Mouse (Mus musculus): ENCODE results near the gene Cyp4f18. TPM values are rescaled to one million over a fixed set of nuclear protein-coding genes. Genes with fewer than 3 reads are reported as not detected.

Gene Cyp4f18
- 100 to 1,000 TPM; 240 to 283 TPM for total RNA-seq (2023)

DNA sequence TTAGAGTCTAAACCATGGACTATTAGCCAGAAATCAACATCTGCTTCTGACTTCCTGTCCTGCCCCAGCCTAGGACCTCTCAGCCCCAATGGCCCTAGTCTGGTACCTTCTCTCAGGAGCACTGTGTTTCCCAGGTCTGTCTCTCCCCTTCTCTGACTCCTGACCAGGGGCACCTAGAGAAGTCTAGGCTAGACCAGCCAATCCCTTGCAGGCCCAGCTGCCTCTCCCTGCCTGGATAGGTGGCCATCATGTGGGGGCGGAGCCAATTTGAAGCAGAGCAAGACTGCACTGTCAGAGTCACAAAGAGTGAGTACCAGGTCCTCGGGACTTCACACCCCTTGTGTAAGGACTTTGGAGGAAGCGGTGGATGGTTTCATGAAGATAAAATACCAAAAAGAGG lies at the start of gene Cyp4f18:
Cyp4f18 (minus strand) TSS at position 154 of the 400 bp plus-strand sequence.

DNA sequence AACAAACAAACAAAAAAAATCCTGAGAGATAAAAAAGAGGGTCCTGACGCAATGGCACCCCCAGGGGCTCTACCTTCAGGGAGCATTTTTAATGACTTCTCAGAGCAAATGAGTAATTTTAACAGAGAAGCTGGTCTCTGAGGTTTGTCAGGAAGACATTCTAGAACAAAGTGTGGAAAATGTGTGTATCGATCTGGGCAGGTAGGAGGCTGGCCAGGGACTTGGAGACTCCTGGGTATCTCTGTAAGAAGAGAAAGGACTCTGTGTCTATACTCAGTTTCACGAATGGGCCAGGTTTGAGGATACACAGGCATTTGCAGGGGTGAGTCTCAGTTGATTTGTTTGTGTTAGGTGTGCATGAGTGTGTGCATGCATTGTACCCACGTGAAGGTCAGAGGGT lies 31.5 kb upstream of the Cyp4f18 start, which contains the start of gene Olfr372:
Olfr372 (plus strand) TSS at position 301 of the 400 bp plus-strand sequence.

DNA sequence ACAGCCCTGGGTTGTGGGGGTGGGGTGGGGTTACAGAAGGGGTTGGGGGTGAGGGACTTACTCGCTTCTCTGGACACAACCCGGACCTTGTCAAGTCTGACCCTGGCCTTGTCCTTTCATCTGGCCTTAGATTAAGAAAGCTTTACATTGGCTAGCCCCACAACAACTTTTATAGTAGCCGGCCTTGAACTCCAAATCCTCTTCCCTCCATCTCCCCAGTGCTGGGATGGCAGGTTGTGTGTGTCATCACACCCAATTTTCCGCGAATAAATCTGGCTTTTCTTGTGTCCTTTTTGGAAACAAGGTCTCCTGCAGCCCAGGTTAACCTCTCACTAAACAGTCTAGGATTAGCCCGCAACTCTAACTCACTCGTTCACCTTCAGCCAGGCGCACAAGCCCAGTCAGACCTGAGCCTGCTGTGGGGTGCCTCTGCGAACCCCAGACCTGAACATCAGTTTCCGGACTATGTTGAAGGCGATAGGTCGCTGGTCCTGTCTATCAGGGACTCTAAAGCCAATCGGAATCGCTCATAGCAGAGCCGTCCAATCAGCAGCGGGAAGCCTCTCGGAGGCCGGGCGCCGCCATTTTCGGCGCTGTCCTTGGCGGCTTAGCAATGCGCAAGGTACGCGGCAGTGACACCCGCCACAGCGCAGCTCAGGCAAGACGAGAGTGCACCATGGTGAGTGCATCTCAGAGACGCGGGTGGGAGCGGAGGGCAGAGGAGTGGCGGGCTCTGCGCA lies 58.8 kb downstream of the Cyp4f18 start, which contains the start of gene Zfp961:
Zfp961 (plus strand) TSS at position 557 of the 740 bp plus-strand sequence.

Other genes with a start within 250 kb of the Cyp4f18 start
- 10 to 100 TPM in 1 of 2 experiments, 1 to 10 TPM in 1; 9.9 to 10.7 TPM for gene Zfp709, start 127.6 kb downstream of the Cyp4f18 start, total RNA-seq (2023)
- gene Zfp882, start 101.0 kb downstream of the Cyp4f18 start, total RNA-seq (2023): 1 to 10 TPM; 3.6 to 3.7 TPM
- 10 to 100 TPM; 10.3 to 11.7 TPM for gene Zfp617, start 101.0 kb downstream of the Cyp4f18 start, total RNA-seq (2023)
- 1 to 10 TPM; 7.4 to 9.6 TPM for gene Zfp961, start 58.6 kb downstream of the Cyp4f18 start, total RNA-seq (2023)
- gene Olfr372, start 31.6 kb upstream of the Cyp4f18 start, total RNA-seq (2023): not detected
- gene Olfr373, start 73.6 kb upstream of the Cyp4f18 start, total RNA-seq (2023): under 1 TPM in 1 of 2 experiments, not detected in 1; 0.21 TPM
- under 1 TPM in 1 of 2 experiments, not detected in 1; 0.05 TPM for gene Olfr374, start 97.4 kb upstream of the Cyp4f18 start, total RNA-seq (2023)
- 100 to 1,000 TPM; 224 to 258 TPM for gene Tpm4, start 125.3 kb upstream of the Cyp4f18 start, total RNA-seq (2023)
- 100 to 1,000 TPM; 141 to 152 TPM for gene Rab8a, start 151.6 kb upstream of the Cyp4f18 start, total RNA-seq (2023)
- gene Hsh2d, start 180.0 kb upstream of the Cyp4f18 start, total RNA-seq (2023): 1 to 10 TPM; 2.5 to 4.1 TPM
- under 1 TPM; 0.43 to 0.47 TPM for gene Cib3, start 203.2 kb upstream of the Cyp4f18 start, total RNA-seq (2023)
- not detected for gene Gm11034, start 204.0 kb upstream of the Cyp4f18 start, total RNA-seq (2023)
- 10 to 100 TPM; 80.8 to 88.5 TPM for gene Fam32a, start 210.1 kb upstream of the Cyp4f18 start, total RNA-seq (2023)
- 100 to 1,000 TPM; 127 to 134 TPM for gene Ap1m1, start 230.4 kb upstream of the Cyp4f18 start, total RNA-seq (2023)